17 mouse cellular contexts compared by ENCODE assay signal in the genomic region with DNA sequence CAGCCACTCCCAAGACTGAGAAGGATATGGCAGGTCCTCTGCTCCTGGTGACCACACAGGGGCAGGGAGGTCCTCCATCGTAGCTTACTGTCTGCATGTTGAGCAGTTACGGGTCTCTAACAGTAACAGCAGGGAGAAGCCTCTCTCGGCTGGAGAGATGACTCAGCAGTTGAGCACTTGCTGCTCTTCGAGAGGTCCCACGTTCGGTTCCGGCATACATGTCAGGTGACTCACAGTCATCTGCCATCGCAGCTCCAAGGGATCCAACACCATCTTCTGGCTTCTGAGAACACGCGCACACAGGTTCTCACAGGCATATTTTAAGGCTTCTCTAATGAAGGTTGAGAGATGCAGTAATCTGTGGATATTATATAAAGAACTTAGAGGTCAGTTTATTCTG. TPM values are rescaled to one million over a fixed set of nuclear protein-coding genes. Genes with fewer than 3 reads are reported as not detected.
DNase-seq lines count a peak whose midpoint lies in the region; ATAC-seq and TF ChIP-seq lines count a peak whose summit lies in the region.
"Had no signal": no experiment of that assay in that cellular context is flagged by ENCODE, and none has a peak within 500 bp of the region (broad histone marks: within the 10 kb centered on the region; RNA-seq: fewer than 3 reads in every experiment).

No protein-coding gene starts in this region.

- H3K9ac ChIP-seq in ES-E14 (ENCODE audit: insufficient read depth, low read depth, low read length, poor library complexity, severe bottlenecking), result no peak overlapping the region
- H3K9ac ChIP-seq: forebrain, postnatal 0 days; intestine, embryonic 15.5 days had no signal

- ATAC-seq in erythroid progenitor cell, adult 5-6 weeks (replicated peaks; ENCODE audit: low FRiP score, poor library complexity, severe bottlenecking), result peak; percentile 77
- ATAC-seq in megakaryocyte progenitor cell, adult 5-6 weeks (replicated peaks; ENCODE audit: poor library complexity), result peak; percentile 42
- ATAC-seq: forebrain, postnatal 0 days had no signal

- H3K4me3 ChIP-seq in ES-E14 (ENCODE audit: insufficient read depth in 1 of 2, low read depth in 1 of 2, low read length in 2 of 2, poor library complexity in 1 of 2, severe bottlenecking in 1 of 2), result no peak overlapping the region
- H3K4me3 ChIP-seq: erythroblast, embryonic 14.5 days; gastrocnemius, adult 2 months; heart, adult 2 months; intestine, embryonic 15.5 days had no signal

- in situ Hi-C loops in ES-E14 (cut with MboI; ENCODE audit: low sequenced_read_pairs in 2 of 2, unreplicated experiment in 2 of 2), result no loop called here

- H3K36me3 ChIP-seq in ES-E14 (ENCODE audit: control insufficient read depth, insufficient read depth, low read length, poor library complexity, severe bottlenecking), result no peaks in the 10 kb centered on the region
- H3K36me3 ChIP-seq: intestine, embryonic 15.5 days had no signal

- H3K27ac ChIP-seq in ES-E14 (ENCODE audit: insufficient read depth, low read depth, low read length, poor library complexity, severe bottlenecking), result no peak overlapping the region
- H3K27ac ChIP-seq: gastrocnemius, adult 2 months; heart, adult 2 months; intestine, embryonic 15.5 days had no signal

- no peaks in the 10 kb centered on the region for H3K9me3 ChIP-seq in ES-E14 (ENCODE audit: control insufficient read depth, insufficient read depth, low read depth, low read length)
- H3K9me3 ChIP-seq: intestine, embryonic 15.5 days had no signal

- H3K4me1 ChIP-seq in ES-E14 (ENCODE audit: control insufficient read depth in 2 of 2, insufficient read depth in 2 of 2, low read length in 2 of 2, poor library complexity in 1 of 2), result peaks cover 0 to 12% of the 10 kb centered on the region in 2 experiments; a peak in 1 of 4 replicates

- DNase-seq in 416B (ENCODE audit: low read depth), result peak; percentile 91
- DNase-seq in ES-E14 (ENCODE audit: low read depth, low spot score), result no peak
- no peak for DNase-seq in adrenal gland, adult 2 months
- no peak for DNase-seq in spleen, postnatal 4 days (ENCODE audit: low spot score in 2 of 2)
- no peak for DNase-seq in cerebellum, postnatal 36 days
- DNase-seq: cerebellum, adult 11 months; cerebellum, postnatal 14 days; forebrain, postnatal 0 days; gastrocnemius, adult 2 months; heart, adult 2 months; lung, postnatal 10 days; midbrain, embryonic 14.5 days; right cerebral cortex, adult 18-20 months had no signal

TF ChIP-seq in ES-E14, 5 proteins besides CTCF, POLR2A, EP300 and RAD21:
- TF ChIP-seq HCFC1 (IDR thresholded peaks at IDR 0.05; ENCODE audit: borderline replicate concordance, insufficient read depth, low read length) (no peak), MAFK (IDR thresholded peaks at IDR 0.05; ENCODE audit: insufficient read depth, low read depth, low read length) (peak; percentile 76)
TF ChIP-seq in ES-E14: peak in this region for 1.

RNA-seq across cellular contexts. Expression of a gene that starts 6.4 kb away (rescaled TPM):
- total RNA-seq in ES-E14 (2012; rRNA removed), result 3.0 and 6.8 TPM in 2 replicates
- 8.8 and 31.4 TPM in 2 replicates for total RNA-seq in erythroid progenitor cell, adult 5-6 weeks (2015; ENCODE audit: low replicate concordance)
- 19.9 and 33.4 TPM in 2 replicates for total RNA-seq in erythroid progenitor cell, adult 5-6 weeks (2017; ENCODE audit: low replicate concordance)
- total RNA-seq in megakaryocyte progenitor cell, adult 5-6 weeks (2015), result 2.4 and 2.6 TPM in 2 replicates
- total RNA-seq in megakaryocyte progenitor cell, adult 5-6 weeks (2017), result 0.08 and 0.47 TPM in 2 replicates
- total RNA-seq in adrenal gland, adult 2 months (2021), result 1 to 10 TPM; 4.5 to 8.5 TPM
- polyA plus RNA-seq in adrenal gland, adult 2 months (2012; rRNA removed), result 12.2 and 18.9 TPM in 2 replicates

RNA-seq across cellular contexts. Expression of a gene that starts 45.6 kb away (rescaled TPM):
- 228 and 374 TPM in 2 replicates for total RNA-seq in ES-E14 (2012; rRNA removed)
- total RNA-seq in erythroid progenitor cell, adult 5-6 weeks (2015; ENCODE audit: low replicate concordance), result 27.4 and 41.1 TPM in 2 replicates
- total RNA-seq in erythroid progenitor cell, adult 5-6 weeks (2017; ENCODE audit: low replicate concordance), result 8.1 and 10.1 TPM in 2 replicates
- total RNA-seq in megakaryocyte progenitor cell, adult 5-6 weeks (2015), result 41.0 and 50.9 TPM in 2 replicates
- 31.0 and 38.7 TPM in 2 replicates for total RNA-seq in megakaryocyte progenitor cell, adult 5-6 weeks (2017)
- total RNA-seq in adrenal gland, adult 2 months (2021), result 100 to 1,000 TPM in 1 of 2 experiments, 10 to 100 TPM in 1; 80.1 to 178 TPM
- 57.1 and 58.9 TPM in 2 replicates for polyA plus RNA-seq in adrenal gland, adult 2 months (2012; rRNA removed)
- polyA plus RNA-seq: erythroblast, embryonic 14.5 days had no signal
